Mouse (Mus musculus): ENCODE data around the gene Chuk. TPM values are rescaled to one million over a fixed set of nuclear protein-coding genes. Genes with fewer than 3 reads are reported as not detected.

Gene Chuk
- polyA plus RNA-seq, 2 experiments, result 37.0 to 64.9 TPM

DNA sequence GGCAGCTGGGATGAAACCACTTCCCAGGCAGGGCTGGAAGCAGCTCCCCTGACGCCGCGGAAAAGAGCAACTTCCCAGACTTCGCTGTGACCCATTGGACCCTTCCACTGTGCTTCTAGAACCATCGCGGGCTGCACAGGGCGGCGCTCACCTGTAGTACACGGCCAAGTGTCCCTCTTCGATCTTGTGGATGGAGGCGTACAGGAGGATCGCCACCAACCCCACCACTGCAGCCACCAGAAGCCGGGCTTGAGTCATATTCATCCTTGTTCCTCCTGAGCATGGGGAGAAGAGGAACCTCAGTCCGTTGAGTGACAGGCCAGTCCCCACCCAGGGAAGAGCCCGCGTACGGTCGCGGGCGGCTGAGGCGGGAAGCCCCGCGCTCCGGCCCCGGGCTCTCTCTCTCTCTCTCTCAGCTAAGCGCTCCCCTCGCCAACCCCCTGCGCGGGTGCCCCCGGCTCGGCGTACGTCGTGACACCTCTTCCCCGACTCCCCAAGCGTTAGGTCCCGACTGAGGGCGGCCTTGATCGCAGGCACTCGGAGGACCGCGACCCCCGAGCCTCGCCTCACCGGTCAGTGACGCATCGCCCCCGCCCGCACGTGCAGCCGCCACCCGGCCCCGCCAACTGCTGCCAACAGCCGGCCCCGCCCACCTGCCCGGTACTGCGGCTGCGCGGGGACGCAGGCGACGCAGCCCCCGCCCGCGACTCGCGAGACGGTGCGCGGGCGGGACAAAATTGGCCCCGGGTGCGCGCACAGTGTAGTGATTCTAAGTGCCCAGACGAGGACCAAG is 38.0 kb downstream of the Chuk start, which contains the start of gene Erlin1:
Gene Erlin1 (minus strand): TSS at position 665 of the 793 bp plus-strand sequence.
- Histone ChIP-seq H3K36me3 (ENCODE audit: control insufficient read depth, insufficient read depth, low read length) (peaks cover 11% of the 10 kb centered on the region), H3K9ac (ENCODE audit: low read depth, low read length, severe bottlenecking) (peak within 1 kb of the TSS; percentile 78), H3K4me3 (replicated peaks; ENCODE audit: low read length) (peak within 1 kb of the TSS; percentile 79), H3K9me3 (ENCODE audit: control insufficient read depth, low read length) (no peaks in the 10 kb centered on the region), H3K4me2 (replicated peaks; ENCODE audit: low read depth, low read length, severe bottlenecking) (peak within 1 kb of the TSS; percentile 91), H3K4me1 (ENCODE audit: control insufficient read depth, insufficient read depth, low read length) (peaks cover 30% of the 10 kb centered on the region), H3K27me3 (ENCODE audit: control insufficient read depth, insufficient read depth, low read length) (no peaks in the 10 kb centered on the region), H3K27ac (replicated peaks; ENCODE audit: low read depth, low read length) (peak within 1 kb of the TSS; percentile 58)
- ATAC-seq (ENCODE audit: low FRiP score, low read depth) (peak; percentile 88), DNase-seq (ENCODE audit: low spot score) (peak; percentile 89)
- WGBS, result under 1% methylated on average over 50 of the region's 75 CpGs
- TF ChIP-seq POLR2A (IDR thresholded peaks at IDR 0.05; ENCODE audit: borderline replicate concordance, extremely low read depth, insufficient read depth, insufficient read length), result no peak

DNA sequence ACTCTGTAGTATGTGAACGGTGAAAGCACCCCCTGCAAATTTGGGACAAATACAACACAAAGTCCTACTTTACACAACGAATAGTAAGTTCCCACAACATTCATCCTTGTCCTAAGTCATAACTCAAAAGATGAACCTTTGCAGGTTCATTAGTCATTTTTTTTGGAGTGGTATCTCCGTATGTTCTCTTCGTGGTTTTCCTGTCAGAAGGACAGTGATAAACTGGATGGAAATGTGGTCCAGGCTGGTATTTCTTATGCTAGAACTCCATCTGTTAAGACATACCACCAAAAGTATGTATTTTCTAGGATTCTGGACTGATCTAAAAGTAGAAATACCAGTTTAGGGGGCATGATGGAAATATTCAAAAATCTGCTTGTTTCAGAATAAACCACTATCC is 39.0 kb downstream of the Chuk start:
- Histone ChIP-seq H3K9ac (ENCODE audit: low read depth, low read length, severe bottlenecking) (0 out of 2 replicates have a peak overlapping the region, but pooled peaks have one; percentile 78), H3K27me3 (ENCODE audit: control insufficient read depth, insufficient read depth, low read length) (no peaks in the 10 kb centered on the region), H3K4me1 (ENCODE audit: control insufficient read depth, insufficient read depth, low read length) (peaks cover 30% of the 10 kb centered on the region), H3K9me3 (ENCODE audit: control insufficient read depth, low read length) (no peaks in the 10 kb centered on the region), H3K27ac (replicated peaks; ENCODE audit: low read depth, low read length) (no peak overlapping the region), H3K4me2 (replicated peaks; ENCODE audit: low read depth, low read length, severe bottlenecking) (peak overlapping the region; percentile 91), H3K4me3 (replicated peaks; ENCODE audit: low read length) (peak overlapping the region; percentile 79), H3K36me3 (ENCODE audit: control insufficient read depth, insufficient read depth, low read length) (peaks cover 11% of the 10 kb centered on the region; the same call in 1 of the 2 replicates)
- DNase-seq (ENCODE audit: low spot score) (no peak), ATAC-seq (ENCODE audit: low FRiP score, low read depth) (no peak)
- 81% methylated on average over 4 of the region's 4 CpGs for WGBS
- TF ChIP-seq POLR2A (IDR thresholded peaks at IDR 0.05; ENCODE audit: borderline replicate concordance, extremely low read depth, insufficient read depth, insufficient read length), result no peak

DNA sequence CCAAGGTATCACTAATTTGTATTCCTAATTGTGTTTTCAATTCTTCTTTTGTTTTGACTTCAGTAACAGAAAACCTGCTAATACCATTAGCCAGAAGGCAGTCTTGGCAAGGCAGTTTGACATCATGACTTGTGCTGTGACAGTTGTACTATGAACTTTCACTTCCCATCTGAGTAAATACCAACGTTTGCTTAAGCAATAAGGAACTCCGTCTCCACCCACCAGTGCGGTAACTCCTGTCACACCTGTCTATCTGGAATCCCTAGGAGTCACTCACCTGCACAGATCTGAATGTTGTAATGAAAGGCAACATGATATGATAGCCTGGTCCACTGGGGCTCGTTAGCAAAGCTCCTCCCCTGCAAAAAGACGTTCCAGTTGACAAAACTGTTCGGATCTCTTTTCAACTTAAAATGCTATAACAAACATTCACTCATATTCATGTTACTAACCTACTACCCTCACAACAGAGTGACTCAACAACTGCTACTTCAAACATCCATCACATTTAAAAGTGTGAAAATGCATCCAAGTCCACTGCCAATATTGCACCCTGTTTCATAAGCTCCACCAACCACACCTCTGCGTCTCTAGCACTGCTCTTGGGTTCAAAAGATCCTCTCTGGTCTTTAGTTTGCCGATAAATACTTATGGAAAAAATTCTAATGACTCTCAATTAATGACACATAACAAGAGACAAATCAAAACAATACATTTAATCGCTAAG is 39.8 kb downstream of the Chuk start:
- Histone ChIP-seq H3K4me3 (replicated peaks; ENCODE audit: low read length) (no peak overlapping the region), H3K4me1 (ENCODE audit: control insufficient read depth, insufficient read depth, low read length) (peaks cover 30% of the 10 kb centered on the region), H3K36me3 (ENCODE audit: control insufficient read depth, insufficient read depth, low read length) (peaks cover 6% of the 10 kb centered on the region), H3K9me3 (ENCODE audit: control insufficient read depth, low read length) (no peaks in the 10 kb centered on the region), H3K27ac (replicated peaks; ENCODE audit: low read depth, low read length) (no peak overlapping the region), H3K4me2 (replicated peaks; ENCODE audit: low read depth, low read length, severe bottlenecking) (peak overlapping the region; percentile 20; the same call in 1 of the 2 replicates), H3K27me3 (ENCODE audit: control insufficient read depth, insufficient read depth, low read length) (no peaks in the 10 kb centered on the region), H3K9ac (ENCODE audit: low read depth, low read length, severe bottlenecking) (no peak overlapping the region)
- WGBS, result 71% methylated on average over 9 of the region's 9 CpGs
- DNase-seq (ENCODE audit: low spot score) (no peak), ATAC-seq (ENCODE audit: low FRiP score, low read depth) (no peak)
- TF ChIP-seq POLR2A (IDR thresholded peaks at IDR 0.05; ENCODE audit: borderline replicate concordance, extremely low read depth, insufficient read depth, insufficient read length), result no peak

GRCm38 (mm10) chr19:44064734-44065133 is 42.5 kb downstream of the Chuk start:
- Histone ChIP-seq H3K9ac (ENCODE audit: low read depth, low read length, severe bottlenecking) (no peak overlapping the region), H3K4me1 (ENCODE audit: control insufficient read depth, insufficient read depth, low read length) (peaks cover 20% of the 10 kb centered on the region), H3K27me3 (ENCODE audit: control insufficient read depth, insufficient read depth, low read length) (no peaks in the 10 kb centered on the region), H3K4me3 (replicated peaks; ENCODE audit: low read length) (no peak overlapping the region), H3K36me3 (ENCODE audit: control insufficient read depth, insufficient read depth, low read length) (peaks cover 25% of the 10 kb centered on the region), H3K27ac (replicated peaks; ENCODE audit: low read depth, low read length) (no peak overlapping the region), H3K4me2 (replicated peaks; ENCODE audit: low read depth, low read length, severe bottlenecking) (no peak overlapping the region), H3K9me3 (ENCODE audit: control insufficient read depth, low read length) (no peaks in the 10 kb centered on the region)
- no peak for TF ChIP-seq POLR2A (IDR thresholded peaks at IDR 0.05; ENCODE audit: borderline replicate concordance, extremely low read depth, insufficient read depth, insufficient read length)
- 95% methylated on average over 2 of the region's 2 CpGs for WGBS
- no peak for ATAC-seq (ENCODE audit: low FRiP score, low read depth)
- DNase-seq (ENCODE audit: low spot score), result no peak

- WGBS, result 87% methylated on average over 7 of the region's 7 CpGs
- Histone ChIP-seq H3K4me1 (ENCODE audit: control insufficient read depth, insufficient read depth, low read length) (peaks cover 20% of the 10 kb centered on the region), H3K36me3 (ENCODE audit: control insufficient read depth, insufficient read depth, low read length) (peaks cover 34% of the 10 kb centered on the region), H3K4me3 (replicated peaks; ENCODE audit: low read length) (no peak overlapping the region), H3K9me3 (ENCODE audit: control insufficient read depth, low read length) (no peaks in the 10 kb centered on the region), H3K27me3 (ENCODE audit: control insufficient read depth, insufficient read depth, low read length) (no peaks in the 10 kb centered on the region), H3K4me2 (replicated peaks; ENCODE audit: low read depth, low read length, severe bottlenecking) (no peak overlapping the region), H3K27ac (replicated peaks; ENCODE audit: low read depth, low read length) (no peak overlapping the region), H3K9ac (ENCODE audit: low read depth, low read length, severe bottlenecking) (no peak overlapping the region)
- no peak for TF ChIP-seq POLR2A (IDR thresholded peaks at IDR 0.05; ENCODE audit: borderline replicate concordance, extremely low read depth, insufficient read depth, insufficient read length)
- DNase-seq (ENCODE audit: low spot score), result no peak
- ATAC-seq (ENCODE audit: low FRiP score, low read depth), result no peak
These were observed 43.5 kb downstream of the Chuk start for GRCm38 (mm10) chr19:44063773-44064172.

Measured in limb, embryonic 14.5 days (tissue).